Mouse (Mus musculus): ENCODE data around the gene Tuba8.

Tuba8 gene

DNA sequence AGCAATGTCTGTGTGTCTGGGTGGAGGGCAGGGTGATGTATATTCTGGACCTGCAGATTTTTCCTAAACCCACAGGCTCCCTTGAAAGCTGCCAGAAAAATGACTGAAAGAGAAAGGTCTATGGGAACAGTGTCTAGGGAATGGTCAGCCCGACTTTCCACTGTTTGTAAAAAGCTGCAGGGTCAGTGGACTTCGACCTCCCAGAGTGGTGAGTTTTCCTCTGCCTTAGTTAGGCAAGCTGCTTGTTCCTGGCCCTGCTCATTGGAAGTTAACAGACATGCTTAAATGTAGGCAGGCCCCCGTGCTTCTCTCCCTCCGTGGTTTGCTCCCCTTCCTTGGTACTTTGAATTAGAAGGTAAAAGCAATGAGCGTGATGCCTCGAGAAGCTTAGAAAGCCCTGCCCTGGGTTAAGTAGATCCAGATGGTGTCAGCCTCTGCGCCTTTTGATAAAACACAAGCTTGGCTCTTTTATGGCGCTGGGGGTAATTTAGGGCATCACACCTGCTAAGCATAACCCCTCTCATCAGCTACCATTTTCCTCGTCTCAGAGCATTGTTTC lies 12.6 kb upstream of the Tuba8 start:
- no peak for DNase-seq

DNA sequence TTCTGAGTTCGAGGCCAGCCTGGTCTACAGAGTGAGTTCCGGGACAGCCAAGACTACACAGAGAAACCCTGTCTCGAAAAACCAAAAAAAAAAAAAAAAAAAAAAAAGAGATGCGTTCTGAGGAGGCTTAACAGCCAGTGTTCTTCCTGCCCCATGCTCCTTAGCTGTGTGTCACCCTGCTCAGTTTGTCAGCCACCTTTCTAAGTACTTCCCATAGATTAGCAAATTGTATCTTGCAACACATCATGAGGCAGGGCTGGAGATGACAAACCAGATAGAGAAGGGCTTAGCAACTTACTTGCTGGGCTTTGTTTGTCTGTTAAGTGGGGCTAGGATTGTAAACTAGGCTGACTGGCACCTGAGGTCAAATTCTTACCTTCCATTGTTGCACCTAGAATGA lies 10.0 kb upstream of the Tuba8 start:
- DNase-seq: no peak

DNA sequence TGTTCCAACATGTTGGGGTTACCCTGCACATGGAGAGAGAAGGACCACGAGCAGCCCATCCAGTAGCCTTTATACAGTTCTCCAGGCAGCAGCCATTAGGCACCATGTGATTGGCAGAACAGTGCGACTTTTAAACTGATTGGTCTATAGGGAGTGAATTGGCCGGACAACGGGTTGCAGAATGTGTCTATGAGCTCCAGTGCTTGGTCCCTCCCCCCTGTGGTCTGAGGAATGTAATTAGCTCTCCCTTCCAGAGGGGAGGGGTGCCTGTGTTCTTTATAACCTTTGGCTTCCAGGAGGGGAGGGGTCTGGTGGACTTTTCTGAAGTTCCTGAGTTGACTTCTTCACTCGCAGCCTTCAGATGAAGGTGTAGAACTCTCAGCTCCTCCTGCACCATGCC lies 8.5 kb upstream of the Tuba8 start:
- no peak for DNase-seq

DNA sequence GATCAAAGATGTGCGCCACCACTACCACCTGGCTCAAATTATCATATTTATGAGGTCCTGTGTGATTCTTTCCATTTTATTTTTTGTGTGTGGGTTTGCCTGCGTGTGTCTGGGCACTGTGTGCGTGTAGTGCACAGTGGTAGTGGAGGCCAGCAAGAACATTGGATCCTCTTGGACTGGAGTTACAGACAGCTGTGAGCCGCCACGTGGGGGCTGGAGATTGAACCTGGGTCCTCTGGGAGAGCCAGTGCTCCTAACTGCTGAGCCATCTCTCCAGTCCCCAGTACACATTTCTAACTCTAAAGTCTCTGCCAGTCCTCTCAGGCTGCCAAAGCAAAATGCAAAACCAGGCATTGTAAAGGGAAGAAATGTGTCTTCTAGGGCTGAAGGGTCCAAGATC lies 4.0 kb upstream of the Tuba8 start:
- DNase-seq: no peak

DNA sequence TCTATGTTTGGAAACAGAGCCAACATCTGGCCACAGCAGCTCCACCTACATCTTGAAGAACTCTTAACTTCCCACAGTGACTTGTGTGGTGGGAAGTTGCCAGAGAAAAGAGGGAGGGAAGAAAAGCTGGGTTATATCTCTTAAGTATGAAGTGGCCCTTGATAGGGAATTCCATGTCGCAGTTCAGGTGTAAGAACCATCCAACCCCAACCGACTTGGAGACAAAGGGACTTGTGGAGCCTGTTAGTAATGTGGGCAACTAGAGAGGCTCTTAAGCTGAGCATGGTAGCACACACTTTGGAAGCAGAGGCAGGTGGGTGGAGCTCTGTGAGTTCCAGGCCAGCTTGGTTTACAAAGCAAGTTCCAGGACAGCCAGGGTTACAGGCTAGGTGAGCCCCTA lies 912 bp upstream of the Tuba8 start:
- peak; percentile 20 to 44 for DNase-seq

DNA sequence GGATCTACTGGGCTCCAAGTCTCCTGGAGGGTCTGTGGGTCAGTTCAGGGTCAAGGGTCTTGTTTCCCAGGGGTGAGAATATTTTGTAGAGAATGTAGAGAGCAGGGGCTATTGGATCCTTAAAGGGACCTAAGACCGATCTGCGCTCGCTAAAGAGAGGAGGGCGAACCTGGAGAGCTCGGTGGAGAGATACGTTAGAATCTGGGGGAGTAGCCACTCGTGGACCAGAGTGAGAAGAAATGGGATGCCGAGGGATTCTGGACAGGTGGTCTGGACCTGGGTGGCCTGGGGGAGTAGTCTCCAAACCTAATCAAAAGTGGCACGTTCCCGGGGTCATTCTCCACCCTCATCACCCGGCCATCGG lies 412 bp downstream of the Tuba8 start:
- DNase-seq: peak in 1 of 2 experiments; percentile 18

DNA sequence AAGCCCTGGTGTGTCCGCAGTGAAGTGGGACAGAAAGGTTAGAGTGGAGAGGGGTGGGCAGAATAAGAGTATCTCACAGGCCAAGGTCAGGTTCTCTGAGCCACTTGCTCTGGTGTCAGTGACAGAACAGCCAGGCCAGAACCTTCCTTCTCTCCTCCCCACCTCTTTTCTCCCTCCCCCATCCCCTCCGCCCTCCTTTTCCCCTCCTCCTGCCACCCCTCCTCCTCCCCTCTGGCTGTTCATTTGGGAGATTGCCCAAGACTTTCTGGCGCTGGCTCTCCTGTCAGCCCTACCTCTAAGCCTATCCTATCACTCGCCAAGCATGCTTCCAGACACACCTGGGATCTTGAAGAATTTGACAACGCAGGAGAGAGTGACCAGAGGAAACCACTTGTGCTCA lies 1.2 kb downstream of the Tuba8 start:
- DNase-seq: peak; percentile 47 to 64

DNA sequence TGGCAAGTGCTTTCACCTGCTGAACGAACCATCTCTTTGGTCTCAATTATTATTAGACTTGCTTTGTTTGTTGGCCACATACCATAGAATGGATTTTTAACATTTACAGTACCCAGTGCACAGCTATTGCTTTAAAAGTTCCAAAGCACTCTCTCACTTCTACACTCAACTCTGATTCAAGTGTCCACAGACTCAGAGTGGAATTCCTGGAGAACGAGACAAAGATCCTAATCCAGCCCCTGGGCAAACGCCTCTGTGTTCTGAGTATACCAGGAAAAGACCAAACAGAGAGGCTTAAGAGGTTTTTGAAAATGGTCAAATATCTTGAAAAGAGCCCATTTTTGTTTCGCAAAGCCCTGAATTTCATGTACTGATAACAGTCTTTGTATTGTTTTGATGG lies 2.5 kb downstream of the Tuba8 start:
- no peak for DNase-seq

DNA sequence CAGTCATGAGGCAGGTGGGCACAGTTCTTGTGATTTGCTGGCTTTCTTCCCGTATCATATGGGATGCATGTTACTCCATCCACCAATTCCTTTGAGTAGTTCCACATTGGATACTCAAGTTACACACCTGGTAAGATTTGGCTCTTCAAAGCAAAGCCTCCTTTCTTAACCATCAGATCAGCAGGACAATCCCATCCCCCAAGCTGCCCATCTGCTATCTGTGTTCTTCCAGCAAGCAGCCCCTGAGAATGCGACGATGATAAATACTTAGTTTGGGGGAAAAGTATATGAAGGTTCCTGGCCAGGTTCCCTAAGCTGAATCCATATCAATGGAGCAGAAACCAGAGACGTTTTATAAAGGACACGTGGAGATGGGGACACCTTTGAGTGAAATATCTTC lies 3.7 kb downstream of the Tuba8 start:
- no peak for DNase-seq

DNA sequence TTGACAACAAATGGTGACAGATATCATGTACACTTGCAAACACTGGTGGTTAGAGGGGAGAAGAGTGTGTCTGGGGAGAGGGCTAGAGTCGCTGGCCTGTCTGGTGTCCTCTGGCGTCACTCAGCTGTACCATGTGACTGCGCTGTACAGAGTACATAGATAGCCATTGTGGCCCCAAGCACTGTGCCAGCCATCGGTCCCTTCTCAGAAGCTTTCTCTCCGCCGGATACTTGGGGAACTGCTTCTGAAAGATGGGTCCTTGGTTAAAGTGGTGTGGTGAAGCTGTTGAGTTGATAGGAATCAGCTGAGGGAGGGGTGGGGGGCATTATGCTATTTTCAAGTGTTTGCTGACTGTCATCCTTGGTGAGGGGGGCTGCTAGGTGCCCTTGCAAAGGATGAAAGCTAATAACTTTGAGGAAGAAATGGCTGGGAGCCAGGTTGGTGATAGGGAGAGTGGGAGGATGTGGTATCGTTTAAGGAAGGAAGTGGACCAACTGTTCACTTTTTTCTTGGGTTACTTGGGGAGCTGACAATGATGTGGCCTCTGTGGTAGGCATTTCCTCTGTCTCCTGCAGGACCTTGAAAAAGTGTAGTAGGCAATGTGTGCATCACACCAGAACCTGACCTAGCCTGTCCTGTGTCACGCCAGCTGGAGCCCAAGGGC lies 4.3 kb downstream of the Tuba8 start:
- no peak for DNase-seq

DNA sequence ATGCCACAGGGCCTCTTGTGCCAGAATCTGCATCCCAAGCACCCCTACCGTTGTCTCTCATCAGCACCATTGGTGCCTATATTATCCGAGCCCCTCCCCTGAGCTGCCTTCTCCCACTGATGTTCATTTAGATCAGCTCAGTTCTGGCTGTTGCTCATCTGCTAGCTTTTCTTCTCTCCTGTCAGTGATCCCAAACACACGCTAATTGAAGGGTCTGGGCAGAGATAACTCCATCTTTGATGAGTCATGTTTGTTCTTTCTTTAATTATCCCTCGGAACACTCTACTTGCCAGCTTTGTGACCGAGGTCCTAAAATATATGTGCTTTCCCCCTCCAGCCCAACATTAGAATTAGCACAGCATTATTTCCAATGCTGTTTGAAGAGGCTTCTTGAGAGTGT lies 4.8 kb downstream of the Tuba8 start:
- no peak for DNase-seq

DNA sequence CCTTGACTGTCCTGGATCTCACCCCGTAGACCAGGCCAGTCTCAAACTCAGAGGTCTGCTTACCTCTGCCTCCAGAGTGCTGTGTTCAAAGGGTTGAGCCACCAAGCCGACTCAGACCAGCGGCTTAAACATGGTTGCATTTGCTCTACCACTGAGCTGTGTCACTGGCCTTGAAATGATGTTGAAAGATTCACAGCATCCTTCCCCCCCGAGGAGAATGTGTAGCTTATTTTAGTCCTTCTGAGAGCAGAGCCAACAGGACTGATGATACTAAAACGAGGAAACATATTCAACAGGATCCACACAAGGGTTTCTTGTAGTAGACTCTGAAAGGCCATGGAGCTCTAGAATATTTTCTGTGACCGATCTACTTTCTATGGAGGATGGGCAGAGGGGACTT lies 5.4 kb downstream of the Tuba8 start:
- DNase-seq: no peak

DNA sequence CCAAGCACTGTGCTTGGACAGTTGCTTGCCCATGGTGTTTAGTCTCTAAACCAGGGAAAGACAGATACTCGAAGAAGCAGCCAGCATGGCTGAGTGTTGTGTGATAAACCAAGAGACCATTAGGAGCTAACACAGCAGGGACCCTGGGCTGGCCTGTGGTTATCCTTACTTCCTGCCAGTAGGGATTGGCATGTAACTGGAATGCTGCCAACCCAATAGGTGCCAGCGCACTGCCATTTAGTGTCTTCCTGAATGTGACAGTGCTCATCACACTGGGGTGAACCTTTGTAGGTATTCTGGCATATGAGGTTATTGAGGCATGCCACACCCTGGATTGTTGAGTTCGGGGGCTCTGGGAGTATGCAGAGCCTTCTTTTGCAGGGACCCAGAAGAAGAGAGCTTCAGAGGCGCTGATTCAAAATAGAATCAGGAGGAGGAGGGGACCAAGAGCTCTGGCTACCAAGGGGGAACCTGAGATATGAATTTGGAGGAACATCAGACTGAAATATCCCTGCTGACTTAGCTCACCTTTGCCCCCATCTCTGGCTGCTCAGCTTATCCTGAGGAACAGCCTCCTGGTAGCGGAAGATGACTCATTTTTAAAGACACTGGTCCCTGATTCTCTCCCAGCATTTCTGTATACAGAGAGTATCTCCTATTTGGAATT lies 6.2 kb downstream of the Tuba8 start:
- DNase-seq: no peak

DNA sequence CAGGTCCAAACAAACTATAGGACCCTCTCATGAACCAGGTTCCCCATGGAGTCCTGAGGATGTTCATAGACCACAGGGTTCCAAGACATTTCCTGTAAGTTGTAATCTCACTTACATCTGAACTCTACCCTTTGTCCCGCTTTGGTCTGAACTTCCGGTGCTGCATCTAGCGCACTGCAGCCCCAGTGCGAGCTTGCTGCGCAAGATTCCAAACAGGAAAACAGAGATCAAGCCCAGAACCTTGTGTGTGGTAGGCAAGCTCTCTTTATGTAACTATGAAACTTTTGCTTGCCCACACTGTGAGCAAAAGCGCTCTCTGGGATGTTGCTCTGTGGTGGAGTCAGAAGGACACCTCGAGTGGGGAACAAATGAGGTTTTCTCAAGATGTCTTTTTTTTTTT lies 7.5 kb downstream of the Tuba8 start:
- no peak for DNase-seq

DNA sequence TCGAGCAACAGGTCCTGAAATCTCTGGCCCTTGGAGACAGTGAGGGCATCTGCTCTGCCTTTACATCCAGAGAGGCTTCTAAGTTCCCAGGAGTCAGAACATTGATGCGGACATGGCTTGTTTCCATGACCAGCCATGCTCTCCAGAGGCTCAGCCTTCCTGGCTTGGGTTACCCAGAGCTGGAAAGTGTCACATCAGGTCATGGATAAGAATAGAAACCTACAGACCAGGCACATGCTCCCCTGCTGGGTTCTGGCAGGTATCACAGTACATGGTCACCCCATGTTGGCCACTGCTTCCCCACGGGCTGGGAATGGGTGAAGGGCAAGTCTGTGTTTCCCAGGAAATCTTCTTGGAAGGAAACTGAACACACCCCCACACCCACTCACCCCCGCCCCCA lies 8.9 kb downstream of the Tuba8 start:
- no peak for DNase-seq

DNA sequence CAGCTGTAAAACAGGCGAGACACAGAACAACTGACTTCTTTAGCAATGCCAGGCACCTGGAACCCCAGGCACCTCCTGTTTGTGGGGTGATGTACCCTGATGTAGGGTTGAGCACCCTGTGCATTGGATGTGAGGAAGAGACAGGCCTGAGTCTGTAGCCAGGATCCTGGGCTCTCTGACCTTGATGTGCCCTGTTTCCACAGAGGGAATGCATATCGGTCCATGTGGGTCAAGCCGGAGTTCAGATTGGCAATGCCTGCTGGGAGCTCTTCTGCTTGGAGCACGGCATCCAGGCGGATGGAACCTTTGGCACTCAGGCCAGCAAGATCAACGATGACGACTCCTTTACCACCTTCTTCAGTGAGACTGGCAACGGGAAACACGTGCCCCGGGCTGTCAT lies 9.7 kb downstream of the Tuba8 start:
- no peak for DNase-seq

DNA sequence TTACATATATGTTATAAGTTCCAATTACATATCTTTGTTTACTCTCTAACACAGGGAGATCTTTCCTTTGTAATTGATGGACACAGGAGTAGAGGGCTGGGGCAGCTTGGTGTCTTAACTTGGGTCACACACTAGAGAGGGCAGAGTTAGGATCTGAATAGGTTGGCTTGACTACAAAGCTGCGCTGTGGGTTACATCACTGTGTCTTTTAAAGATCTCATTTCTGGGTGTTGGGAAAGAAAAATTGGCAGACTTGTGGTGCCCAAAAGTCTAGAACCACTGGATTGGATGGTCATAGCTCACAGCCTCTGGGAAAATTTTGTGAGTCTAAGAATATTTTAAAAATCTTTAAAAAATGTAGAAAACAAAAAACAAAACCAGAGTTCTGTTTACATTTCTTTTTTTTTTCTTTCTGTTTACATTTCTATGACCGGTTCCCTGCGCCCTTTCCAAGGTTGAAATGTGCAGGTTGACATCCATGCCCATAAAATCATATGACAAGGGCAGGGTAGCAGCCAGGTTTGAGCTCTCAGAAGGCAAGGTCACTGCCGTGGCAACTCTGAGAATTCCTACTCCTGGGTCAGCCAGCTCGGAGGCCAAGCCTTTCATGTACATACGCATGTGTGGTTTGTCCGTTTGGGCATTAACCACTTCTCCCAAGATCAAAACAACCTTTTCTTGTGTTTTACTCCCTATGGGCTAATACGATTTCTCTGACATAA lies 11.5 kb downstream of the Tuba8 start:
- no peak for DNase-seq

DNA sequence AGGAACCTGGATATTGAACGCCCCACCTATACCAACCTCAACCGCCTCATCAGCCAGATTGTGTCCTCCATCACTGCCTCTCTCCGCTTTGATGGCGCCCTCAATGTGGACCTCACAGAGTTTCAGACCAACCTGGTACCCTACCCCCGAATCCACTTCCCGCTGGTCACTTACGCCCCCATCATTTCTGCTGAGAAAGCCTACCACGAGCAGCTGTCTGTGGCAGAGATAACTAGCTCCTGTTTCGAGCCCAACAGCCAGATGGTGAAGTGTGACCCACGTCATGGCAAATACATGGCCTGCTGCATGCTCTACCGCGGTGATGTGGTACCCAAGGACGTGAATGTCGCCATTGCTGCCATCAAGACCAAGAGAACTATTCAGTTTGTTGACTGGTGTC lies 12.5 kb downstream of the Tuba8 start:
- peak in 1 of 2 experiments; percentile 18 for DNase-seq

DNA sequence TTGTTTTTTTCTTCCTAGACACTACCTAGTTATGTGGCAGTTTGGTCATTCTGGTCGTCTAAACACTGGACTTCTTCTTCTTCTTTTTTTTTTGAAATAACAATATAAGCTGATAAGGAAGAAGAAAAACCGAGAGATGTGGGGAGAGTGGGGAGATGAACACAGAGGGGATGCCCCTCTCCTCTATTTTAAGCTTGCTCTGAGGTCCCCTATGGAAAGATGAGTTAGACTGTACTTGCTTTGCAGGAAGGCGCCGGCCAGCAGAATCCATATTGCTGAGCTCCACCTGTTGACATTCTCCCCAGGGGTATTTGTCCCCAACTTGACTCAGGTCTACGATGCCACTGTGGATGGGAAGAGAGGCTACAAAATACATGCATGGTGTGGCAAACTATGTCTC lies 13.6 kb downstream of the Tuba8 start:
- DNase-seq: no peak

DNA sequence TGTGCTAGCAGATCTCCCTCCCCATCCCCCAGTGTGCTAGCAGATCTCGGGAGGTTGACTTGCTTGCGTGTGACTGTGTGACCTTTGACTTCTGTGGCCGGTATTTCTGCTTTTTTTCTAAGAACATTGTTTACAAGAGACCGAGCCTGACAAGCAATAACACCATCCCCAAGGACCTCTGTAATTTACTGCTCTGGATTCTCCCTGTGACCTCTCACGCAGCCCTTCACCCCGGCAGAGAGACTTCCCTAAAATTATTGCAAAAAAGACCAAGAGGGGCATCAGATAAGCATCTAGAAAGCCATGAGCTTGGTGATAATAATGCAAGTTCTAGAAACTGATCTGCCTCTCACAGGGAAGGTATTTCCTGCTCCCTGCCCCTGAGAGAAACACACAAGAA lies 14.5 kb downstream of the Tuba8 start:
- DNase-seq: no peak

DNA sequence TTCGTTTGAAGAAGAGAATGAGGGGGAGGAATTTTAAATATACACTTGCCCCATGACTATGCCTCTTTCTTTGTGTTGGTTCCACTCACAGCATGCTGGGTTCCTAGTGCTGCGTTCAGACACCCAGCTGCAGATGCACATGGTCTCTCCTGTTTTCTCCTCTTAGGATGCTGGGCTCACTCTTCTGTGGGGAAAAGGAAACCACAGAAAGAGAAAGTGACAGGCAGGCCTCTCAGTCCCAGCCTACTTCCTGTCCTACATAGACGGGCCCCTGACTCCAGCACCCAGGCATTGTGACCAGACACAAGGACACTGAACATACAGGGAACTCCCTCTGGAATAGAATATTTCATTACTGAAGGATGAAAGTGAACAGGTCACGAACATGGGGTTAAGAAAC lies 15.5 kb downstream of the Tuba8 start:
- DNase-seq: no peak

DNA sequence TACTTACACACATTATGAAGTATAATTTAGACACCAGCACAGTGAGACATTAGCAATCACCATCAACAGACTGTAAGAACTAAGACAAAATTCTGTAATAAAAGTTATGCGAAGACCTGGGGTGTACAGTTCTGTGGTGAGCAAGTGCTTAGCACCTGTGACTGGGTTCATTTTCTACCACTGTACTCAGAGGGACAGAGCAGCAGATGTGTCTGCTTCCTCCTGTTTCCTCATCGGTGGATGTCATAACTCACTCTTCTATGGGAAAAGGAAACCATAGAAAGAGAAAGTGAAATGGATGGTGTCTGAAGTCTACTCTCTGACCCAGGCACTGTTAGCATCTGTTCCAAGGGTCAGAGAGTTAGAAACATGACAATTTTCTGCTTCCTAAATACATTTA lies 16.2 kb downstream of the Tuba8 start:
- no peak for DNase-seq

DNA sequence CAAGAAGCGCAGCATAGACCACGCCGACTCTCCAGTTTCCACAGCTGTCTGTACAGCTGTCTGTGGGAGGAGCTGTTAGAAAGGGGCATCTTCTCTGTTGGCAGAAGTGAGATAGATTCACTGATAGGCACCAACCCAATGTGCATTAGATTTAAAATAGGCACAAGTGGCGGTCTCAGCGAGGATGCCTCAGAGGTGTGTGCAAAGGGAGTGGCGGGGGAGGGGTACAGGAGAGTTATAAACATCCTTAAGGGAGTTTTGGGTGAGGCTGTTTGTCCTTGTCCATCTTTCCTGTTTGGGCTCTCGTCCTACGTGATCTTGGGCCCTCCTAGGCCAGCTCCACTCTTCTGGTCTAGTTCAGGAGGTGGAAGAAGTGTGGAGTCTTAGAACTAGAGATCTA lies 17.9 kb downstream of the Tuba8 start:
- DNase-seq: no peak

DNA sequence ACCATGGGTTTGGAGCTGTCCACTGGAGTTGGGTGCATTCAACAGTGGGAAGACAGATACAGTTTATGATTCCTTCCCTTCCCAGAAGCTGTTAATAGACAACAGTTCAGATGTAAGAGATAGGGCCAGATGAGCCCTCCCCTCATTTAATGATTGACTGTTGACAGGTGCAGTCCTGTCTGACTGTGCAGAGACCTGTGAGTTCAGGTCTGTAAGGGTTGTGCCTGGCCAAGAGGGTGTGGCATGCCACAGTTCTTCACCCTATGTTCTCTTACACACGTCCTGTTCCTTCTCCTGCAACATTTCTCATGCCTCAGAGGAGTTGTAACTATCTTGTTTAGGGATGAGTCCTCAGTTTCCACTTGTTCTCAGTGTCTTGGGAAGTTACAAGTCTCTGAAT lies 22.2 kb downstream of the Tuba8 start:
- no peak for DNase-seq

Measured in lung, postnatal 4 days (tissue).